Mouse (Mus musculus): ENCODE measurements around the gene Trim44. TPM values are rescaled to one million over a fixed set of nuclear protein-coding genes. Genes with fewer than 3 reads are reported as not detected.

Gene Trim44
- polyA plus RNA-seq, 1 experiment from 2014 or later: 23.7 TPM

DNA sequence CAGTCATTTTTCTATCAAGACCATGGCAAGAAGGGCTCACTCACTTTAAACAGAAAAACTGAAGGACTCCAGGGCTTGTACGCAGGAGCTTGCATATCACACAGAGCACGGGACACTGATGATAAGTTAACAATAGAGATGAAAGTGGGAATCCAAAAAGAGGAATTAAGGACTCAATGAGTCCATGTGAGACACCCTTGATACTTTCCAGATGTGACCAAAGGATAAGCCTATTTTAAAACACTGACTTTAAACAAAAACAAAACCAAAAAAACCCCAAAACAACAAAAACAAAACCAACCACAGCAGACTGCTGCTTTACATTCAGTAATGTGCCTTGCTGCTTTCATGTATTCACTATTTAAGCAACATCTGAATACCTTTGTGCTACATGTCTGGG lies 75.7 kb downstream of the Trim44 start:
- Histone ChIP-seq H3K4me1 (peaks cover 7% of the 10 kb centered on the region), H3K36me3 (replicated peaks) (no peaks in the 10 kb centered on the region), H3K9me3 (no peaks in the 10 kb centered on the region), H3K27me3 (replicated peaks; ENCODE audit: low read depth, poor library complexity, severe bottlenecking) (no peaks in the 10 kb centered on the region), H3K4me3 (no peak overlapping the region), H3K27ac (replicated peaks) (no peak overlapping the region)
- WGBS: 71% methylated on average over 2 of the region's 2 CpGs
- no peak for DNase-seq (ENCODE audit: low spot score)

DNA sequence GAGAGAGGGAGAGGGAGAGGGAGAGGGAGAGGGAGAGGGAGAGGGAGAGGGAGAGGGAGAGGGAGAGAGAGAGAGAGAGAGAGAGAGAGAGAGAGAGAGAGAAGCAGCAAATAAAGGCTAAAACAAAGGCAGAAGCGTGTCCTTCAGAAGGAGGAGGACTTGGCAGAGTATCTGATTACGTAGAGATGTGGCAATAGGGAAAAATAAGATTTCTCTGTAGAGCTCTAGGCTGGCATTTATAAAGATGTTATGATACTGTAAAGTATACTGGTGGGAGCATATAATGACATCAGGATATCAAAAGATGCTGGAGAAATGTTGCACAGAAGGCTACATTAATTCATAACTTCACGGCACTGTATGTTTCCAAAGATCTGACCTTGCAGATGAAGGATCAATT lies 76.5 kb downstream of the Trim44 start:
- H3K36me3 ChIP-seq (replicated peaks): no peaks in the 10 kb centered on the region
- H3K4me3 ChIP-seq: no peak overlapping the region
- no peak overlapping the region for H3K27ac ChIP-seq (replicated peaks)
- no peaks in the 10 kb centered on the region for H3K27me3 ChIP-seq (replicated peaks; ENCODE audit: low read depth, poor library complexity, severe bottlenecking)
- WGBS: 80% methylated on average over 3 of the region's 3 CpGs
- DNase-seq (ENCODE audit: low spot score): no peak
- no peaks in the 10 kb centered on the region for H3K9me3 ChIP-seq
- 0 out of 2 replicates have a peak, but pooled peaks cover 3% of the 10 kb centered on the region for H3K4me1 ChIP-seq

DNA sequence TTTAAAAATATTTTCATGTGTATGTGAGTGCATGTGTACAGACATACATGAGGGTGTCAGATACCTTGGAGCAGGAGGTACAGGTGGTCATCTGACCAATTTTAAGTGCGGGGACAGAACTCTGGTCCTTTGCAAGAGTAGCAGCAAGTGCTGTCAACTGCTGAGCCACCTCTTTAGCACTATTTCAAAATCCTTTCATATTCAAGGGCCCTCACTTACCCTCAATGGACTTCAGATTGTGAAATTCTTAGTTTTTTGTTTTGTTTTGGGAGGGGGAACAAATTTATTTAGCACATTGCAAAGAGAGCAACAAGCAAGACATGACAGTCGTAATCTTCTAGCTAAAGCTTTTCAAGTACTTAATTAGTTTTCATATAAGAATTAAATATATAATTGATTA lies 81.7 kb downstream of the Trim44 start:
- 93% methylated on average over 2 of the region's 2 CpGs for WGBS
- no peak for DNase-seq (ENCODE audit: low spot score)
- H3K4me1 ChIP-seq: no peaks in the 10 kb centered on the region
- no peaks in the 10 kb centered on the region for H3K36me3 ChIP-seq (replicated peaks)
- H3K27me3 ChIP-seq (replicated peaks; ENCODE audit: low read depth, poor library complexity, severe bottlenecking): no peaks in the 10 kb centered on the region
- no peak overlapping the region for H3K4me3 ChIP-seq
- no peaks in the 10 kb centered on the region for H3K9me3 ChIP-seq
- H3K27ac ChIP-seq (replicated peaks): no peak overlapping the region

DNA sequence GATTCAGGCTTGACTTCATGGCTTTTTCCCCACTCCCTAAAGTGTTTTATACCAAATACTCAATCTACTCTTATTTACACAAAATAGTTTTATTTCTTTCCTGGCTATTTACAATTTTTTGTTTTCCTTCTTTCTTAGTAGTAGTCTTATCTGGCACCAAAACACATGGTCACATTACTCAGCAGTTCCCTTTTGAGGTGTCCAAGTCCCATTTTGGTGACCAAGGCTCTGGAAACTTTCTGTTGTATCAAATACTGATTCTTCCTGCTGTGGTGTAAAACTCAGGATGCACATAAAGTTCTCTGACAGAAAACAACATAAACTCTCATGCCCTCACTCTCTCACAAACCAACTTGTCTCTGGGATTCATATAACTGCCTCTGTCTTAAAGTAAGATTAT lies 83.3 kb downstream of the Trim44 start:
- DNase-seq (ENCODE audit: low spot score): no peak
- Histone ChIP-seq H3K4me1 (no peaks in the 10 kb centered on the region), H3K27ac (replicated peaks) (no peak overlapping the region), H3K9me3 (no peaks in the 10 kb centered on the region), H3K36me3 (replicated peaks) (no peaks in the 10 kb centered on the region), H3K27me3 (replicated peaks; ENCODE audit: low read depth, poor library complexity, severe bottlenecking) (no peaks in the 10 kb centered on the region), H3K4me3 (no peak overlapping the region)

DNA sequence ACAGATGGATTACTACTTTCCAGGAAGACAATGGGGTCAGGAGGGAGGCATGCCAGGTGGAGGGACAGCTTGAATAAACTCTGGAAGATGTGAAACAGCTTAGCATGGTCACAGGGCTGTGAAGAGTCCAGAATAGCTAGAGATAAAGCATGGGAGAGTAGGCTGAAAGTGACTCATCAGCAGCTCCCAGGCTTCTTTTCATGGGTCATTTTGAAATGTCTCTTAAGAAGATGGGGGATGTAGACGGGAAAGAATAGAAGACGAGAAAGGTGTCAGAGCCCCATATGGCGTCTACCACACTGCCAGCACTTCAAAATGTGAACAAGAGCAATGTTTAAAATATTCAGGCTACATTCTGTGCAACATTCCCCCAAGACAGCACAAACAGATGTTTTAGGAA lies 91.1 kb downstream of the Trim44 start:
- no peaks in the 10 kb centered on the region for H3K27me3 ChIP-seq (replicated peaks; ENCODE audit: low read depth, poor library complexity, severe bottlenecking)
- H3K36me3 ChIP-seq (replicated peaks): no peaks in the 10 kb centered on the region
- H3K4me1 ChIP-seq: no peaks in the 10 kb centered on the region
- 81% methylated on average over 3 of the region's 3 CpGs for WGBS
- no peak for DNase-seq (ENCODE audit: low spot score)
- no peaks in the 10 kb centered on the region for H3K9me3 ChIP-seq
- no peak overlapping the region for H3K27ac ChIP-seq (replicated peaks)
- no peak overlapping the region for H3K4me3 ChIP-seq

DNA sequence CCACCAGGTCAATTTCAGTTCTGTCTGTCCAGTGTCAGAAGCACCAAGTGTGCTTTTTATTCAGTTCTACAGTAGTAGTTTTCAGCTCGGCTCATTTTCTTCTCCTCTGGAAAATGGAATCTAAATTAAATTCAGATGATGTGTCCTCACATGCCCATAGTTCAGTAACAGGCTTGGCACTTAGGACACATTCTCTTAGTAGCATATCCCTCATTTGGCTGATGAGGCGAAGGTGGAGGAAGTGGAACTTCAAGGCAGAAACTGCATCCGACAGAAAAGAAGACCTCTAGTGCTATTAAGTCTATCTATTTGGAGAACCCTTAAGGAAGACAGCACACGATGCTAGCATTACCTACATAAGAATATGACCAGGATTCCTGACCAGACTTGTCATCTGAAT lies 92.5 kb downstream of the Trim44 start:
- 86% methylated on average over 4 of the region's 4 CpGs for WGBS
- no peak for DNase-seq (ENCODE audit: low spot score)
- H3K27ac ChIP-seq (replicated peaks): no peak overlapping the region
- H3K4me3 ChIP-seq: no peak overlapping the region
- H3K4me1 ChIP-seq: no peaks in the 10 kb centered on the region
- no peaks in the 10 kb centered on the region for H3K9me3 ChIP-seq
- no peaks in the 10 kb centered on the region for H3K27me3 ChIP-seq (replicated peaks; ENCODE audit: low read depth, poor library complexity, severe bottlenecking)
- H3K36me3 ChIP-seq (replicated peaks): no peaks in the 10 kb centered on the region

DNA sequence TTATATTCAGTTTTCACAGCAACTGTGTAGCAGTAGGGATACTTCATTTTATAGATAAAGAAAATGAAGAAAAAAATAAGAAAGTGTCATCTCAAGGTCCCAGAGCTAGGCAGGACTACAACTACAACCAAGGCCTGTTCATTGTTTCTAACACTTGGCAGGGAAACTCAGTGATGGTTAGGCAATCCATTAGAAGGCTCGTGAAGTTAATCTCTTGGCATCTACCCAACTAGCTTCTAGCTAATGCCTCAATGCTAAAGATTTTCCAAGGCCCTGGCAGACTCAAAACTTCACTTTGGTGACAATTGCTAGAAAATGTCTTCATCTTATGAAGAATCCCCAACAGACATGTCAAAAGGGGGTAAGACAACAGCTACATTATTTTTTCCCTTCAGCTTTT lies 93.0 kb downstream of the Trim44 start:
- Histone ChIP-seq H3K4me3 (no peak overlapping the region), H3K4me1 (no peaks in the 10 kb centered on the region), H3K36me3 (replicated peaks) (no peaks in the 10 kb centered on the region), H3K9me3 (no peaks in the 10 kb centered on the region), H3K27ac (replicated peaks) (no peak overlapping the region), H3K27me3 (replicated peaks; ENCODE audit: low read depth, poor library complexity, severe bottlenecking) (no peaks in the 10 kb centered on the region)
- no peak for DNase-seq (ENCODE audit: low spot score)
- 84% methylated on average over 1 of the region's 1 CpGs for WGBS

DNA sequence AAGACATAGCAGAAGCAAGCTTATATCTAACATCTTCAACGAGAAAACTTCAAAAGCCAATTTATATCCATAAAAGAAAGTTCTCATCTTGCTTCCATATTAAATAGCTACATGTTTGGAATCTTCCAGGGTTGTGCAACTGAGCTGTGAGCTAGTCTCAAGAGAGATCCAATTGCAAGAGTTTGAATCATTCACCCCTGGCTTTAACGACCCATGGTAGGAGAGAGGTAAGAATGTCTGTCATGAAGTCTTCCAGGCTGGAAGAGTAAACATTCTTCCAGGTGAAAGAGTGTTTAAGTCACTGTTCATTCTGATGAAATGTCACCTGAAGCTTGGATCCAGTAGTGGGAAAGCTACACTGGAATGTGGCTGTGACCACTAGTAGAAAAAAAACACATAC lies 93.6 kb downstream of the Trim44 start:
- Histone ChIP-seq H3K9me3 (no peaks in the 10 kb centered on the region), H3K4me3 (no peak overlapping the region), H3K4me1 (no peaks in the 10 kb centered on the region), H3K27ac (replicated peaks) (no peak overlapping the region), H3K27me3 (replicated peaks; ENCODE audit: low read depth, poor library complexity, severe bottlenecking) (no peaks in the 10 kb centered on the region), H3K36me3 (replicated peaks) (no peaks in the 10 kb centered on the region)
- WGBS: 84% methylated on average over 2 of the region's 2 CpGs
- no peak for DNase-seq (ENCODE audit: low spot score)

DNA sequence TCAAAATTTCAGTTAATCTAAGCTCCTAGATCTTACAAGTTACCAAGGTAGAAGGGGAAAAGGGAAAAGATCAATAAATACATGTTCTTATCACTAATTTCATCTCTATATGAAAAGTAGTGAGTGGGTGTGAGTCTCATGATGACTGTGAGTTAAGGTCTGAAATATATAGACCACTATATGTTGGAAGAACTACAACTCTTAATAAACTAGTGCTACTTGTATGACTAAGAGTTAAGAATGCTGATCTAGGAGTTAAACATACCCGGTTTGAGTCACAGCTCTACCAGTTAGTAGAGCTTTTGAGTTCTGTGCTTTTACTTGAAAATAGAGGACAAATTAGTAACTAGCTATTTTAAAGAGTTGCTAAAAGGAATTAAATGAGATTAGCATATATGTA lies 94.7 kb downstream of the Trim44 start:
- DNase-seq (ENCODE audit: low spot score): no peak
- Histone ChIP-seq H3K4me1 (no peaks in the 10 kb centered on the region), H3K4me3 (no peak overlapping the region), H3K27me3 (replicated peaks; ENCODE audit: low read depth, poor library complexity, severe bottlenecking) (no peaks in the 10 kb centered on the region), H3K9me3 (no peaks in the 10 kb centered on the region), H3K36me3 (replicated peaks) (no peaks in the 10 kb centered on the region), H3K27ac (replicated peaks) (no peak overlapping the region)
- 92% methylated on average over 1 of the region's 1 CpGs for WGBS

DNA sequence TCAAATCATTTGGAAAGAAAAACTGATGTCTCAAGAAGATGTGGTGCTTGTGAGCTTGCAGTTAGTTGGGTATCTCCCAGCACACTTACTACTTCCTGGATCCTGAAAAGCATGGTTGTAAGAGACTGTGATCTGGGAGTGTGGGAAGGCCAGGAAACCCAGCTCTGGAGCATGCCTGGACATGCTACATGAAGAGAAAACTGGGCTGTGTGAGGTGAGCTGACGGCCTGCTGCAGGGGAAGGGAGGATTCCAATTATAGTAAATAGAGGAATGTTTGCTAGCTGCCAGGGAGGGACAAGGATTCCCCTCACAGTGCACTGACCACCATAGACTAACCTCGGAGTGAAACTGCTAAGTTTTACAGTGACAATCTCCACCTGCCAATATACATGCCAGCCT lies 104.4 kb downstream of the Trim44 start:
- WGBS: 74% methylated on average over 2 of the region's 2 CpGs
- H3K4me1 ChIP-seq: 0 out of 2 replicates have a peak, but pooled peaks cover 2% of the 10 kb centered on the region
- H3K4me3 ChIP-seq: no peak overlapping the region
- H3K9me3 ChIP-seq: no peaks in the 10 kb centered on the region
- DNase-seq (ENCODE audit: low spot score): no peak
- no peaks in the 10 kb centered on the region for H3K27me3 ChIP-seq (replicated peaks; ENCODE audit: low read depth, poor library complexity, severe bottlenecking)
- H3K36me3 ChIP-seq (replicated peaks): peaks cover 32% of the 10 kb centered on the region
- H3K27ac ChIP-seq (replicated peaks): no peak overlapping the region

DNA sequence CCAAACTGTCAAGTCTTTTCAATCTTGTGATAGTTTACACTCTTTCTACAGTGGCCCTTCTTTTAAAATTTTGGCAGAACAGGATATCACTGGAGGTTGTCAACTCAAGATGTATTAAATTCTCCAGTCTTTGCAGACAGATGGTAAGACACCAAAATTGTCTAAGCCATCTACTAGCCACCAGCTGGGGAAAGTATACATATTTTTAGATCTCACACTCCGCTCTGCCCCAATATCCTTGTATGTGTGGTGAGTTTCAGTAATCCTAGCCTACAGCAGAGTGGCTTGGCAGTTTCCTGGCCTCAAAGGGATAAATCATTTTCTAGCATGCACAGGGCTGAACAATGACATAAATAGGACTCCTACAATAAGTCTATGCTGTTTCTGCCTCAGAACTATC lies 105.1 kb downstream of the Trim44 start:
- no peak overlapping the region for H3K27ac ChIP-seq (replicated peaks)
- H3K27me3 ChIP-seq (replicated peaks; ENCODE audit: low read depth, poor library complexity, severe bottlenecking): no peaks in the 10 kb centered on the region
- no peak overlapping the region for H3K4me3 ChIP-seq
- no peaks in the 10 kb centered on the region for H3K9me3 ChIP-seq
- DNase-seq (ENCODE audit: low spot score): no peak
- H3K36me3 ChIP-seq (replicated peaks): peaks cover 32% of the 10 kb centered on the region
- 0 out of 2 replicates have a peak, but pooled peaks cover 2% of the 10 kb centered on the region for H3K4me1 ChIP-seq
- WGBS: 95% methylated on average over 1 of the region's 1 CpGs

DNA sequence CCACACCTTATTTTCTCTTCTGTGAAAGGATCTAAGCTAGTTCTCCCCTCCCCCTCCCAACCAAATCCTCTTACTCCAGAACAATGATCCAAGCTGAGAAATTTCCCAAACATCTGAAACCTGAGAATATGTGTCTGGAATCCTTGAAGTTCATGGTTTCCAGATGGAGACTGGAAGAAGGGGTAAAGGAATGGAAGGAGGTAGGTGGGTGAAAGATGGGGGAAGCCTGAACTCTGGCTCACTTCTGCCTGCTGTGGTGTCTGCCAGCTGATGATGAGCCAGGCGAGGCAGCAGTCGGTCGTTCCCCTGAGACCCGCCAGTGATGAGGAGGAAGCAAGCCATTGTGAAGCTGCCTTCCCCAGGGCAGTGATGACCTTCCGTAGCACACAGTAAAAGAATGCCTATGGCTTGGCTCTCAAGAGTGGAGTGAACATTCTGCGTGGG lies 112.8 kb downstream of the Trim44 start:
- DNase-seq (ENCODE audit: low spot score): peak; percentile 47
- Histone ChIP-seq H3K27me3 (replicated peaks; ENCODE audit: low read depth, poor library complexity, severe bottlenecking) (no peaks in the 10 kb centered on the region), H3K4me3 (no peak overlapping the region), H3K27ac (replicated peaks) (0 out of 2 replicates have a peak overlapping the region, but pooled peaks have one; percentile 19), H3K9me3 (no peaks in the 10 kb centered on the region), H3K4me1 (peaks cover 24% of the 10 kb centered on the region), H3K36me3 (replicated peaks) (no peaks in the 10 kb centered on the region)
- WGBS: 23% methylated on average over 6 of the region's 6 CpGs

DNA sequence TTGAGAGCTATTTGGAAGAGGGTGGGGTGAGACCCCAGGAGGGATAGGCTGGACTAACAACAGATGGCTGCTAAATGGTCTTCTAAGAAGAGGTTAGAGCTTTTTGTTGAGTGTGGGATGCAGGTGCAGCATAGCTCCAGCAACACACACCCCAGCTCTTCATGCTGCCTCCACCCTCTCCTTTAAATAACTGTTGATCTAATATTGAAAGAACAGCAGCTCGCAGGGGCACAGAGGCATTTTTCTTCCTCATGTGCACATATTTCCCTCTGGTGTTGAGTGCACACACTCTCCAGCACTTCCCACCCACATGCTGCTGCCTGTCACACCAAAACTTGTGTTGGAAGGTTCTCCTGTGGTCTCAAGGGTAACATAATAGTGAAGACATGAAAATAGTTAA lies 114.4 kb downstream of the Trim44 start:
- Histone ChIP-seq H3K36me3 (replicated peaks) (no peaks in the 10 kb centered on the region), H3K4me1 (peaks cover 24% of the 10 kb centered on the region), H3K27me3 (replicated peaks; ENCODE audit: low read depth, poor library complexity, severe bottlenecking) (no peaks in the 10 kb centered on the region), H3K9me3 (no peaks in the 10 kb centered on the region), H3K4me3 (no peak overlapping the region), H3K27ac (replicated peaks) (no peak overlapping the region)
- peak; percentile 7 for DNase-seq (ENCODE audit: low spot score)
- WGBS: 78% methylated on average over 1 of the region's 1 CpGs

DNA sequence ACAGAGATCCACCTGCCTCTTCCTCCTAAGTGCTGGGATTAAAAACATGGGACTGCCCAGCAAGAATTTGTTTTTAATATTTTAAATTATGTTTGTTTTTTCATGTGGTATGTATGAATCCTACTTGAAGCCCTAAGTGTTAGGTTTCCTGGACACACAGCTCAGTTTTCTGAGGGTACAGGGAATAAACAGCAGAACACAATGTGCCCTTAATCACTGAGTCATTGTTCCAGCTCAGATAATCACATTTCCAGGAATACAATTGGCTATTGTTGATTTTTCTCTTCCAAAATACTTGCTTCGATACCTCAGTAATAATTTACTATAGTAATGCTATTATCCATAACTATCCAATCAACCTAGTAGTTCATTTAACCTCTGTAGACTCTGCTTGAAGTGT lies 115.6 kb downstream of the Trim44 start:
- H3K4me1 ChIP-seq: peaks cover 24% of the 10 kb centered on the region
- no peaks in the 10 kb centered on the region for H3K9me3 ChIP-seq
- H3K27me3 ChIP-seq (replicated peaks; ENCODE audit: low read depth, poor library complexity, severe bottlenecking): no peaks in the 10 kb centered on the region
- WGBS: 77% methylated on average over 1 of the region's 1 CpGs
- H3K36me3 ChIP-seq (replicated peaks): no peaks in the 10 kb centered on the region
- H3K27ac ChIP-seq (replicated peaks): no peak overlapping the region
- no peak for DNase-seq (ENCODE audit: low spot score)
- no peak overlapping the region for H3K4me3 ChIP-seq
